ENCODE assay signal across 8 mouse cellular contexts in the genomic region with DNA sequence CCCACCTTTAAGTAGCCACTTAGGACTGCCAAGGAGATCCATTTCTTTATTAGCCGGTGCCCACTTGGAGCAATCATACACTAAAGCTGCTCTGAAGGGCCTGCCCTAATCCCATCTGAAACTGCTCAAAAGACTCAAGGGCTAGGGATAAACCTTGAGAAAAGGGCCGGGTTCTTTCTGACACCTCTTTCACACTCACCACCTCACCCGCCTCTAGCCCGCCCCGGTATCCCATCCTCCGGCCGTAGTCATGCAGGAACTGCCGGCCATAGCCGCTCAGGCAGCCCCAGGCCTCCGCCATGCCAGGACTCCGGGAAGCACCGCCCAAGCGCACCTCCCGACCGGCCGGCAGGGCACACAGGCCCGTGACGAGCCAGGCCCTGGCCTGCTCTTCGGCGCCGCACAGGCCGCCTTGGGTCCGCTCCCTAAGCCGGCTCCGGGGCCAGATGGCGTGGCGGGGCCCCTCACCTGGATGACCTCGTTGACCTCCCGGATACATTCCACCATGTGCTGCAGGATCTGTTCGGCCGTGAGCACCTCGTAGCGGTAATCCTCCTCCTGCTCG. TPM values are rescaled to one million over a fixed set of nuclear protein-coding genes. Genes with fewer than 3 reads are reported as not detected.
DNase-seq lines count a peak whose midpoint lies in the region; ATAC-seq and TF ChIP-seq lines count a peak whose summit lies in the region.

No protein-coding gene starts in this region.

- no peak for TF ChIP-seq EP300 in liver, embryonic 14.5 days (IDR thresholded peaks at IDR 0.05; ENCODE audit: low read depth)

- H3K79me2 ChIP-seq in C2C12 (ENCODE audit: control insufficient read depth, insufficient read depth), result peaks cover 58% of the 10 kb centered on the region

- peak overlapping the region; percentile 100 for H3K27ac ChIP-seq in bone marrow, adult 2 months (ENCODE audit: control insufficient read depth, insufficient read depth, low read depth, low read length, poor library complexity)
- H3K27ac ChIP-seq in embryonic fibroblast, embryonic 13.5 days (ENCODE audit: insufficient read depth, low read length), result peak overlapping the region; percentile 74
- H3K27ac ChIP-seq in heart, embryonic 10.5 days, result peak overlapping the region; percentile 100
- H3K27ac ChIP-seq in kidney, embryonic 16.5 days (ENCODE audit: low read length), result peak overlapping the region; percentile 97
- peak overlapping the region; percentile 81 for H3K27ac ChIP-seq in liver, embryonic 14.5 days
- peak overlapping the region; percentile 99 for H3K27ac ChIP-seq in stomach, embryonic 14.5 days (ENCODE audit: low read length)

- H3K27me3 ChIP-seq in C2C12 (ENCODE audit: control insufficient read depth, insufficient read depth, insufficient read length), result no peaks in the 10 kb centered on the region
- H3K27me3 ChIP-seq in heart, embryonic 10.5 days (ENCODE audit: insufficient read depth, poor library complexity, severe bottlenecking), result no peaks in the 10 kb centered on the region
- no peaks in the 10 kb centered on the region for H3K27me3 ChIP-seq in kidney, embryonic 16.5 days (ENCODE audit: insufficient read depth, low read length)
- H3K27me3 ChIP-seq in liver, embryonic 14.5 days (ENCODE audit: control insufficient read depth, insufficient read depth, low read length), result no peaks in the 10 kb centered on the region
- H3K27me3 ChIP-seq in stomach, embryonic 14.5 days (ENCODE audit: control insufficient read depth, insufficient read depth, low read length), result no peaks in the 10 kb centered on the region

- TF ChIP-seq CTCF in C2C12 (IDR thresholded peaks at IDR 0.05; ENCODE audit: control insufficient read depth, insufficient read depth, insufficient read length), result no peak
- no peak for TF ChIP-seq CTCF in bone marrow, adult 2 months (IDR thresholded peaks at IDR 0.05; ENCODE audit: control insufficient read depth, insufficient read depth, low read length)
- TF ChIP-seq CTCF in embryonic fibroblast, embryonic 13.5 days (IDR thresholded peaks at IDR 0.05; ENCODE audit: borderline replicate concordance, insufficient read depth, low read length), result no peak
- peak; percentile 43; the same call in 1 of the 2 replicates for TF ChIP-seq CTCF in liver, embryonic 14.5 days (IDR thresholded peaks at IDR 0.05; ENCODE audit: low read depth)

- H3K4me1 ChIP-seq in bone marrow, adult 2 months (ENCODE audit: control insufficient read depth, insufficient read depth, low read length), result no peaks in the 10 kb centered on the region; the same call in 1 of the 2 replicates
- H3K4me1 ChIP-seq in embryonic fibroblast, embryonic 13.5 days (ENCODE audit: control insufficient read depth, insufficient read depth, low read length), result no peaks in the 10 kb centered on the region; the same call in 1 of the 2 replicates
- peaks cover 14% of the 10 kb centered on the region; the same call in 1 of the 2 replicates for H3K4me1 ChIP-seq in heart, embryonic 10.5 days
- peaks cover 7% of the 10 kb centered on the region; the same call in 1 of the 2 replicates for H3K4me1 ChIP-seq in kidney, embryonic 16.5 days (ENCODE audit: insufficient read depth, low read length)
- peaks cover 8 to 9% of the 10 kb centered on the region in 2 experiments for H3K4me1 ChIP-seq in liver, embryonic 14.5 days (replicated peaks; ENCODE audit: control insufficient read depth in 2 of 2, insufficient read depth in 2 of 2, low read length in 1 of 2)
- H3K4me1 ChIP-seq in stomach, embryonic 14.5 days (ENCODE audit: control insufficient read depth, insufficient read depth, low read length), result peaks cover 8% of the 10 kb centered on the region; the same call in 1 of the 2 replicates

- peak overlapping the region; percentile 97 for H3K9ac ChIP-seq in kidney, embryonic 16.5 days (replicated peaks; ENCODE audit: low read length)
- peak overlapping the region; percentile 87 for H3K9ac ChIP-seq in liver, embryonic 14.5 days (replicated peaks)
- H3K9ac ChIP-seq in stomach, embryonic 14.5 days (replicated peaks; ENCODE audit: low read depth, low read length), result peak overlapping the region; percentile 94

- ATAC-seq in kidney, embryonic 16.5 days (ENCODE audit: low FRiP score, low TSS enrichment), result peak; percentile 67
- peak; percentile 50 for ATAC-seq in liver, embryonic 14.5 days (ENCODE audit: insufficient read depth)
- ATAC-seq in stomach, embryonic 14.5 days (ENCODE audit: insufficient number of reproducible peaks, insufficient read depth, low FRiP score, low read depth), result peak; percentile 43

- DNase-seq in heart, embryonic 10.5 days (ENCODE audit: low spot score), result peak; percentile 87
- peak; percentile 39 to 43 (median 43) for DNase-seq in liver, embryonic 14.5 days (ENCODE audit: low read depth in 3 of 3, low spot score in 3 of 3)
- DNase-seq in natural killer cell, adult 2 months (ENCODE audit: low spot score in 2 of 2), result peak; percentile 58 to 61

- H3K4me3 ChIP-seq in C2C12 (ENCODE audit: insufficient read depth, poor library complexity, severe bottlenecking), result peak overlapping the region; percentile 82
- H3K4me3 ChIP-seq in bone marrow, adult 2 months (replicated peaks; ENCODE audit: control insufficient read depth, low read depth, low read length), result peak overlapping the region; percentile 100
- H3K4me3 ChIP-seq in embryonic fibroblast, embryonic 13.5 days (ENCODE audit: insufficient read depth, low read length), result peak overlapping the region; percentile 100
- peak overlapping the region; percentile 97 for H3K4me3 ChIP-seq in heart, embryonic 10.5 days
- H3K4me3 ChIP-seq in kidney, embryonic 16.5 days (ENCODE audit: low read length), result peak overlapping the region; percentile 99
- H3K4me3 ChIP-seq in liver, embryonic 14.5 days (ENCODE audit: insufficient read depth in 1 of 2, low read depth in 2 of 2, low read length in 2 of 2), result peak overlapping the region; percentile 85 to 94
- H3K4me3 ChIP-seq in stomach, embryonic 14.5 days (ENCODE audit: low read depth, low read length), result peak overlapping the region; percentile 98

- peak overlapping the region; percentile 89 for H3ac ChIP-seq in C2C12 (ENCODE audit: control insufficient read depth, insufficient read length, low read depth)

- H3K9me3 ChIP-seq in heart, embryonic 10.5 days, result no peaks in the 10 kb centered on the region
- H3K9me3 ChIP-seq in kidney, embryonic 16.5 days (ENCODE audit: low read length), result no peaks in the 10 kb centered on the region
- no peaks in the 10 kb centered on the region for H3K9me3 ChIP-seq in liver, embryonic 14.5 days (ENCODE audit: control insufficient read depth, low read length)
- H3K9me3 ChIP-seq in stomach, embryonic 14.5 days (ENCODE audit: control insufficient read depth, low read depth, low read length), result no peaks in the 10 kb centered on the region

- H3K79me3 ChIP-seq in C2C12 (ENCODE audit: low read depth), result peaks cover 54% of the 10 kb centered on the region

- under 1% methylated on average over 34 of the region's 34 CpGs for WGBS in bone marrow, adult 2 months
- under 1% methylated on average over 34 of the region's 34 CpGs for WGBS in heart, embryonic 10.5 days
- under 1% methylated on average over 33 of the region's 34 CpGs for WGBS in kidney, embryonic 16.5 days
- WGBS in liver, embryonic 14.5 days (ENCODE audit: insufficient replicate concordance), result under 1% methylated on average over 30 of the region's 34 CpGs
- under 1% methylated on average over 34 of the region's 34 CpGs for whole genome bisulfite sequencing in stomach, embryonic 14.5 days

- peak overlapping the region; percentile 94 for H3K4me2 ChIP-seq in kidney, embryonic 16.5 days (replicated peaks; ENCODE audit: low read depth, low read length)
- H3K4me2 ChIP-seq in liver, embryonic 14.5 days (ENCODE audit: low read depth), result peak overlapping the region; percentile 95
- peak overlapping the region; percentile 87 for H3K4me2 ChIP-seq in stomach, embryonic 14.5 days (replicated peaks; ENCODE audit: low read depth, low read length)

- TF ChIP-seq POLR2A in bone marrow, adult 2 months (IDR thresholded peaks at IDR 0.05; ENCODE audit: borderline replicate concordance, control insufficient read depth, low read depth, low read length), result no peak; the same call in 1 of the 2 replicates
- no peak for TF ChIP-seq POLR2A in embryonic fibroblast, embryonic 13.5 days (IDR thresholded peaks at IDR 0.05; ENCODE audit: low read depth, low read length)

- H3K36me3 ChIP-seq in C2C12 (ENCODE audit: control insufficient read depth, insufficient read depth), result peaks cover 7% of the 10 kb centered on the region
- H3K36me3 ChIP-seq in heart, embryonic 10.5 days, result no peaks in the 10 kb centered on the region
- no peaks in the 10 kb centered on the region for H3K36me3 ChIP-seq in kidney, embryonic 16.5 days (ENCODE audit: insufficient read depth, low read length)
- no peaks in the 10 kb centered on the region for H3K36me3 ChIP-seq in liver, embryonic 14.5 days (replicated peaks; ENCODE audit: control insufficient read depth, insufficient read depth, low read depth)
- H3K36me3 ChIP-seq in stomach, embryonic 14.5 days (ENCODE audit: control insufficient read depth, insufficient read depth, low read length), result no peaks in the 10 kb centered on the region

RNA-seq across cellular contexts. Expression of a gene that starts 0.8 kb away (rescaled TPM):
- 25.4 TPM for polyA plus RNA-seq in C2C12 (2012; fragmentation: generic; extraction: Trizol)
- 16.9 and 27.9 TPM in 2 replicates for polyA plus RNA-seq in bone marrow, adult 2 months (2011; ENCODE audit: insufficient read depth, insufficient read length, low replicate concordance, missing spikeins)
- polyA plus RNA-seq in embryonic fibroblast, embryonic 13.5 days (2011; ENCODE audit: insufficient read length, low read depth, missing spikeins), result 162 TPM in 2 replicates
- polyA plus RNA-seq in heart, embryonic 10.5 days (2016; fragmentation: Nextera tagmentation; extraction: Ambion mirVana), result 16.4 and 22.2 TPM in 2 replicates
- polyA plus RNA-seq in kidney, embryonic 16.5 days (2015; fragmentation: Nextera tagmentation; extraction: Ambion mirVana), result 12.4 and 13.6 TPM in 2 replicates
- 9.1 and 11.6 TPM in 2 replicates for polyA plus RNA-seq in liver, embryonic 14.5 days (2012; rRNA removed)
- 5.8 and 6.7 TPM in 2 replicates for polyA plus RNA-seq in liver, embryonic 14.5 days (2014; fragmentation: Nextera tagmentation; extraction: Ambion mirVana)
- 18.3 and 19.4 TPM in 2 replicates for polyA plus RNA-seq in stomach, embryonic 14.5 days (2014; fragmentation: Nextera tagmentation; extraction: Ambion mirVana)

RNA-seq across cellular contexts. Expression of a gene that starts 53.7 kb away (rescaled TPM):
- 83.6 TPM for polyA plus RNA-seq in C2C12 (2012; fragmentation: generic; extraction: Trizol)
- polyA plus RNA-seq in bone marrow, adult 2 months (2011; ENCODE audit: insufficient read depth, insufficient read length, low replicate concordance, missing spikeins), result 41.8 and 98.1 TPM in 2 replicates
- polyA plus RNA-seq in embryonic fibroblast, embryonic 13.5 days (2011; ENCODE audit: insufficient read length, low read depth, missing spikeins), result 144 TPM in 2 replicates
- 63.6 and 67.8 TPM in 2 replicates for polyA plus RNA-seq in heart, embryonic 10.5 days (2016; fragmentation: Nextera tagmentation; extraction: Ambion mirVana)
- polyA plus RNA-seq in kidney, embryonic 16.5 days (2015; fragmentation: Nextera tagmentation; extraction: Ambion mirVana), result 69.7 and 78.1 TPM in 2 replicates
- polyA plus RNA-seq in liver, embryonic 14.5 days (2012; rRNA removed), result 14.5 and 17.5 TPM in 2 replicates
- 29.1 and 32.0 TPM in 2 replicates for polyA plus RNA-seq in liver, embryonic 14.5 days (2014; fragmentation: Nextera tagmentation; extraction: Ambion mirVana)
- polyA plus RNA-seq in stomach, embryonic 14.5 days (2014; fragmentation: Nextera tagmentation; extraction: Ambion mirVana), result 86.7 and 88.1 TPM in 2 replicates

RNA-seq across cellular contexts. Expression of a gene that starts 54.1 kb away (rescaled TPM):
- polyA plus RNA-seq in C2C12 (2012; fragmentation: generic; extraction: Trizol), result 0.35 TPM
- not detected in 2 replicates for polyA plus RNA-seq in bone marrow, adult 2 months (2011; ENCODE audit: insufficient read depth, insufficient read length, low replicate concordance, missing spikeins)
- polyA plus RNA-seq in embryonic fibroblast, embryonic 13.5 days (2011; ENCODE audit: insufficient read length, low read depth, missing spikeins), result 2.3 and 2.4 TPM in 2 replicates
- polyA plus RNA-seq in heart, embryonic 10.5 days (2016; fragmentation: Nextera tagmentation; extraction: Ambion mirVana), result 0.11 and 0.26 TPM in 2 replicates
- 0.27 TPM in 1 of 2 replicates, not detected in the other for polyA plus RNA-seq in kidney, embryonic 16.5 days (2015; fragmentation: Nextera tagmentation; extraction: Ambion mirVana)
- polyA plus RNA-seq in liver, embryonic 14.5 days (2012; rRNA removed), result 0.03 TPM in 1 of 2 replicates, not detected in the other
- polyA plus RNA-seq in liver, embryonic 14.5 days (2014; fragmentation: Nextera tagmentation; extraction: Ambion mirVana), result 0.13 TPM in 1 of 2 replicates, not detected in the other
- polyA plus RNA-seq in stomach, embryonic 14.5 days (2014; fragmentation: Nextera tagmentation; extraction: Ambion mirVana), result 0.39 TPM in 1 of 2 replicates, not detected in the other

Comparison
In these comparisons a context has a peak if more than half of its experiments do, and no peak if none do; other contexts are left out.
1. Peak in every context shown above with its lines: DNase-seq, ATAC-seq, H3K4me3 ChIP-seq and H3K27ac ChIP-seq.